Mouse (Mus musculus): Measurements from ENCODE around the gene Chrm1. TPM values are rescaled to one million over a fixed set of nuclear protein-coding genes. Genes with fewer than 3 reads are reported as not detected.

The Chrm1 gene
- polyA plus RNA-seq, 1 experiment, result not detected

DNA sequence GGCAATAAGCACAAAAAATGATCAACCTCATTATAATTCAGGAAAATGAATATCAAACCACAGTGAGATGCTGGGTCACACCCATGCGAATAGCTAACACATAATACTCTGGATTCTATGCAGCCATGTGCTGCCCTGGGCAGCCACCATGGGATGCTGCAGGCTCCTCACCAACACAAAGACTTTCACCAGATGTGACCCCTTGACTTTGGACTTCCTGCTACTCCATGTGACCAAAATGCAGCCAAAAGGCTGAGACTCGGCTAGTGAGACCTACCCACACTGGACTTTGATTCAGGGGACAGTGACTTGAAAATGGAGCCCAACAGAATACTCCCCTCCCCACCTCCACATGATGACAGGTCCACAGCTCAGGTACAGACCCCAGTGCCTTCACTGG is 33.3 kb upstream of the Chrm1 start:
- Histone ChIP-seq H3K27me3 (ENCODE audit: control insufficient read depth, insufficient read depth, insufficient read length) (peaks cover 22% of the 10 kb centered on the region), H3K4me3 (ENCODE audit: insufficient read depth, poor library complexity, severe bottlenecking) (no peak overlapping the region), H3K36me3 (ENCODE audit: control insufficient read depth, insufficient read depth) (no peaks in the 10 kb centered on the region), H3K79me2 (ENCODE audit: control insufficient read depth, insufficient read depth) (no peaks in the 10 kb centered on the region), H3ac (ENCODE audit: control insufficient read depth, insufficient read length, low read depth) (no peak overlapping the region), H3K79me3 (ENCODE audit: low read depth) (no peaks in the 10 kb centered on the region)
- TF ChIP-seq MAX (IDR thresholded peaks at IDR 0.05) (no peak), CTCF (IDR thresholded peaks at IDR 0.05; ENCODE audit: control insufficient read depth, insufficient read depth, insufficient read length) (no peak), MYOD1 (IDR thresholded peaks at IDR 0.05; ENCODE audit: control insufficient read depth, insufficient read length, low read depth) (no peak), CEBPB (IDR thresholded peaks at IDR 0.05; ENCODE audit: low read depth) (no peak), MYOG (IDR thresholded peaks at IDR 0.05; ENCODE audit: control insufficient read depth, extremely low read depth, insufficient read length) (no peak), USF1 (IDR thresholded peaks at IDR 0.05; ENCODE audit: low read depth) (no peak), FOSL1 (IDR thresholded peaks at IDR 0.05; ENCODE audit: insufficient read depth, low read length, poor library complexity, severe bottlenecking) (no peak)

DNA sequence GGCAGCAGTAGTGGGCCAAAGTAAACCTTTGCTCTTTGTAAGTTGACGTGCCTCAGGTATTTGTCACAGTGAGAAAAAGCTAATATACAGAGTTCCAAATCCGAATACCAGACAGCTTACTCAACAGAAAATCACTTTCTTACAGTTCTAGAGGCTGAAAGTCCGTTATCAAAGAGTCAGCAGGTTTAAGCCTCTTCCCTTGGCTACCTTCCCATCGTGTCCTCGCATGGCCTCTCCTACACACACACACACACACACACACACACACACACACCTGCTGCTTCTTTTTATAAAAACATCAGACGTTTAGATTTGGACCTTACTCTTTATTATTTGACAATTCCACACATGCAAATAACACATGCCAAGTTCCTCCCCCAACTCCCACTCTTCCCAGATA is 32.8 kb upstream of the Chrm1 start:
- TF ChIP-seq MYOD1 (IDR thresholded peaks at IDR 0.05; ENCODE audit: control insufficient read depth, insufficient read length, low read depth) (no peak), CTCF (IDR thresholded peaks at IDR 0.05; ENCODE audit: control insufficient read depth, insufficient read depth, insufficient read length) (no peak), MYOG (IDR thresholded peaks at IDR 0.05; ENCODE audit: control insufficient read depth, extremely low read depth, insufficient read length) (no peak), USF1 (IDR thresholded peaks at IDR 0.05; ENCODE audit: low read depth) (no peak), FOSL1 (IDR thresholded peaks at IDR 0.05; ENCODE audit: insufficient read depth, low read length, poor library complexity, severe bottlenecking) (no peak), MAX (IDR thresholded peaks at IDR 0.05) (no peak), CEBPB (IDR thresholded peaks at IDR 0.05; ENCODE audit: low read depth) (no peak)
- H3K27me3 ChIP-seq (ENCODE audit: control insufficient read depth, insufficient read depth, insufficient read length), result peaks cover 16% of the 10 kb centered on the region
- H3ac ChIP-seq (ENCODE audit: control insufficient read depth, insufficient read length, low read depth), result no peak overlapping the region
- no peaks in the 10 kb centered on the region for H3K36me3 ChIP-seq (ENCODE audit: control insufficient read depth, insufficient read depth)
- no peaks in the 10 kb centered on the region for H3K79me2 ChIP-seq (ENCODE audit: control insufficient read depth, insufficient read depth)
- no peaks in the 10 kb centered on the region for H3K79me3 ChIP-seq (ENCODE audit: low read depth)
- H3K4me3 ChIP-seq (ENCODE audit: insufficient read depth, poor library complexity, severe bottlenecking), result no peak overlapping the region

DNA sequence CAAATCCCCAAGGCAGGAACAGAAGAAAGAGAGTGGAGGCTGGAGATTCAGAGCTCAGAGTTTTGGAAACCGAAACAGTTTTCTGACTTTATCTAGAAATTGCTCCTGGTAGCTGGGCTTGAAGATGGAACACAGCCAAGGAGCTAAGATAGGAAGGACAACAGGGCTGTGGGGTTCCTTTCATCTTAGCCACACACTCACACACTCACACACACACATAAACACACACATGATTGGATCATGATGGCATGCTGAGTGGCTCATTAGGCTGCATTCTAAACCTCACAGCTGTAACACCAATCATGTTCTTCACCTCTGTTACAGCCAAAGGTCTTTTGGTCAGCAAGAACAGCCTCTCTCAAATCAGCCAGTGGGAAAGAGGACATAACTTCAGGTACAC is 31.6 kb upstream of the Chrm1 start:
- H3K4me3 ChIP-seq (ENCODE audit: insufficient read depth, poor library complexity, severe bottlenecking), result no peak overlapping the region
- no peak overlapping the region for H3ac ChIP-seq (ENCODE audit: control insufficient read depth, insufficient read length, low read depth)
- H3K79me3 ChIP-seq (ENCODE audit: low read depth), result no peaks in the 10 kb centered on the region
- TF ChIP-seq USF1 (IDR thresholded peaks at IDR 0.05; ENCODE audit: low read depth) (no peak), MYOG (IDR thresholded peaks at IDR 0.05; ENCODE audit: control insufficient read depth, extremely low read depth, insufficient read length) (no peak), FOSL1 (IDR thresholded peaks at IDR 0.05; ENCODE audit: insufficient read depth, low read length, poor library complexity, severe bottlenecking) (no peak), MAX (IDR thresholded peaks at IDR 0.05) (no peak), MYOD1 (IDR thresholded peaks at IDR 0.05; ENCODE audit: control insufficient read depth, insufficient read length, low read depth) (no peak), CEBPB (IDR thresholded peaks at IDR 0.05; ENCODE audit: low read depth) (no peak), CTCF (IDR thresholded peaks at IDR 0.05; ENCODE audit: control insufficient read depth, insufficient read depth, insufficient read length) (no peak)
- no peaks in the 10 kb centered on the region for H3K36me3 ChIP-seq (ENCODE audit: control insufficient read depth, insufficient read depth)
- H3K27me3 ChIP-seq (ENCODE audit: control insufficient read depth, insufficient read depth, insufficient read length), result peaks cover 9% of the 10 kb centered on the region
- H3K79me2 ChIP-seq (ENCODE audit: control insufficient read depth, insufficient read depth), result no peaks in the 10 kb centered on the region

DNA sequence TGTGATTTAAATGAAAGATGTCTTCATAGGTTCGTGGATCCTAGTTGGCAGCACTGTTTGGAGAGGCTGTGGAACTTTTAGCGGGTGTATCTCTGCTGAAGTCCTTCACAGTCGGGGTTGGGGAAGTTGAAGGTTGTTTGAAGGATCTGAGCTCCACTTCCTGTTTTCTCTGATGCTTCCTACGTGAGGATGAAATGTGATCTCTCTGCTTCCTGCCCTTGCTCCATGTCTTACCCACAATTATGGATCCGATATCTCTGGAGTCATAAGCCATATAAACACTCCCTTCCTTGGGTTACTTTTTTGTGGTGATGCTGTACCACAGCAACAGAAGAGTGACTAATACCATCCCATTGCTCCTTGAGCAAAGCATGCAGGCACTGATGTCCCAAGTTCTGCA is 21.5 kb upstream of the Chrm1 start:
- no peak overlapping the region for H3K4me3 ChIP-seq (ENCODE audit: insufficient read depth, poor library complexity, severe bottlenecking)
- H3K27me3 ChIP-seq (ENCODE audit: control insufficient read depth, insufficient read depth, insufficient read length), result no peaks in the 10 kb centered on the region
- no peak for TF ChIP-seq CTCF (IDR thresholded peaks at IDR 0.05; ENCODE audit: control insufficient read depth, insufficient read depth, insufficient read length)
- no peak for TF ChIP-seq CEBPB (IDR thresholded peaks at IDR 0.05; ENCODE audit: low read depth)
- TF ChIP-seq USF1 (IDR thresholded peaks at IDR 0.05; ENCODE audit: low read depth), result no peak
- TF ChIP-seq MYOD1 (IDR thresholded peaks at IDR 0.05; ENCODE audit: control insufficient read depth, insufficient read length, low read depth), result no peak
- no peak for TF ChIP-seq MYOG (IDR thresholded peaks at IDR 0.05; ENCODE audit: control insufficient read depth, extremely low read depth, insufficient read length)
- no peak for TF ChIP-seq MAX (IDR thresholded peaks at IDR 0.05)
- no peaks in the 10 kb centered on the region for H3K79me2 ChIP-seq (ENCODE audit: control insufficient read depth, insufficient read depth)
- no peaks in the 10 kb centered on the region for H3K79me3 ChIP-seq (ENCODE audit: low read depth)
- no peaks in the 10 kb centered on the region for H3K36me3 ChIP-seq (ENCODE audit: control insufficient read depth, insufficient read depth)
- H3ac ChIP-seq (ENCODE audit: control insufficient read depth, insufficient read length, low read depth), result no peak overlapping the region

DNA sequence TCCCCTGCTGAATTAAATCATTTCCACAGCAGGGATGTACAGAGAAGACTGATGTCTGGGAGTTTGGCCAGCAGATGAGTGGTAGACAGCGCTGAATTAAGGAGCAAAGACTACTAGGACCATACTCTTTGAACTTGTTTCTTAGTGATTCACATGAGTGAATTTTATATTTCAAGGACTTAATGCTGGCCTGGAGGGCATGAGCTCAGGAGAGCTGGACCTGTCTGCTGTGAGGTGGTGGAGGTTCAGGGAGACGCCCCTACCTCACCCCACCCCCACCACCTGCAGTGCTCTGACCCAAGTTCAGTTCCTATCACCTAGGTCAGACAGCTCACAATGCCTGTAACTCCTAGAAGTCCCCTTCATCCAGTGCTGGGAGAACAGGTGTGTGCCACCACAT is 17.2 kb upstream of the Chrm1 start:
- H3K4me3 ChIP-seq (ENCODE audit: insufficient read depth, poor library complexity, severe bottlenecking), result no peak overlapping the region
- no peak overlapping the region for H3ac ChIP-seq (ENCODE audit: control insufficient read depth, insufficient read length, low read depth)
- no peaks in the 10 kb centered on the region for H3K36me3 ChIP-seq (ENCODE audit: control insufficient read depth, insufficient read depth)
- no peaks in the 10 kb centered on the region for H3K27me3 ChIP-seq (ENCODE audit: control insufficient read depth, insufficient read depth, insufficient read length)
- no peaks in the 10 kb centered on the region for H3K79me3 ChIP-seq (ENCODE audit: low read depth)
- no peaks in the 10 kb centered on the region for H3K79me2 ChIP-seq (ENCODE audit: control insufficient read depth, insufficient read depth)
- TF ChIP-seq MYOD1 (IDR thresholded peaks at IDR 0.05; ENCODE audit: control insufficient read depth, insufficient read length, low read depth) (no peak), CTCF (IDR thresholded peaks at IDR 0.05; ENCODE audit: control insufficient read depth, insufficient read depth, insufficient read length) (no peak), USF1 (IDR thresholded peaks at IDR 0.05; ENCODE audit: low read depth) (no peak), CEBPB (IDR thresholded peaks at IDR 0.05; ENCODE audit: low read depth) (no peak), MYOG (IDR thresholded peaks at IDR 0.05; ENCODE audit: control insufficient read depth, extremely low read depth, insufficient read length) (no peak)

DNA sequence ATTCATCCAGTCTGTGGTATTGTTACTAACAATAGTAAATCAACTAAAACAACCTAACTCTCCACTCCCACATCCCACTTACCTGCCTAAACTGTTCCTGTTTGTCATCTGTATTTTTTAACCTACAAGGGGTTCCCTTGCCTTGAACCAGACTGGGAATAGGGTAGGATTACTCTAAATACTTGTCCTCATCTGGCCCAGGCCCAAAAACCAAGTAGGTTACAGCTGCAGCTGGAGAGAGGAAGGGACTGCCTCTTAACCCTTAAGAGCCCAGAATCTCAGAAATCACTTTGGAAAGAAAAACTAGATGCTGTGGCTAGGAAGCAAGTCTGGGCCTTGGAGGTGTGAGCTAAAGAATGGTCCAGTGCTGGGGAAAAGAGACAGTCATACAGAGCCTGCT is 7.8 kb upstream of the Chrm1 start:
- Histone ChIP-seq H3K27me3 (ENCODE audit: control insufficient read depth, insufficient read depth, insufficient read length) (peaks cover 18% of the 10 kb centered on the region), H3K36me3 (ENCODE audit: control insufficient read depth, insufficient read depth) (no peaks in the 10 kb centered on the region), H3K79me2 (ENCODE audit: control insufficient read depth, insufficient read depth) (no peaks in the 10 kb centered on the region), H3K4me3 (ENCODE audit: insufficient read depth, poor library complexity, severe bottlenecking) (no peak overlapping the region), H3ac (ENCODE audit: control insufficient read depth, insufficient read length, low read depth) (no peak overlapping the region), H3K79me3 (ENCODE audit: low read depth) (no peaks in the 10 kb centered on the region)
- TF ChIP-seq FOSL1 (IDR thresholded peaks at IDR 0.05; ENCODE audit: insufficient read depth, low read length, poor library complexity, severe bottlenecking), result no peak
- no peak for TF ChIP-seq USF1 (IDR thresholded peaks at IDR 0.05; ENCODE audit: low read depth)
- no peak for TF ChIP-seq MAX (IDR thresholded peaks at IDR 0.05)
- TF ChIP-seq CEBPB (IDR thresholded peaks at IDR 0.05; ENCODE audit: low read depth), result no peak
- no peak for TF ChIP-seq MYOG (IDR thresholded peaks at IDR 0.05; ENCODE audit: control insufficient read depth, extremely low read depth, insufficient read length)
- TF ChIP-seq MYOD1 (IDR thresholded peaks at IDR 0.05; ENCODE audit: control insufficient read depth, insufficient read length, low read depth), result no peak
- TF ChIP-seq CTCF (IDR thresholded peaks at IDR 0.05; ENCODE audit: control insufficient read depth, insufficient read depth, insufficient read length), result no peak
